Mouse (Mus musculus): Measurements from ENCODE around the gene Scaf8.

GRCm38 (mm10) chr17:3206527-3207398, 92.0 kb downstream of the Scaf8 start:
- TF ChIP-seq POLR2A (IDR thresholded peaks at IDR 0.05; ENCODE audit: insufficient read depth, low read depth, low read length) (no peak), CTCF (IDR thresholded peaks at IDR 0.05; ENCODE audit: insufficient read depth, low read depth, low read length) (no peak)

All from olfactory bulb, adult 2 months (tissue).